Mouse (Mus musculus): ENCODE data around the gene Plxna4.

DNA sequence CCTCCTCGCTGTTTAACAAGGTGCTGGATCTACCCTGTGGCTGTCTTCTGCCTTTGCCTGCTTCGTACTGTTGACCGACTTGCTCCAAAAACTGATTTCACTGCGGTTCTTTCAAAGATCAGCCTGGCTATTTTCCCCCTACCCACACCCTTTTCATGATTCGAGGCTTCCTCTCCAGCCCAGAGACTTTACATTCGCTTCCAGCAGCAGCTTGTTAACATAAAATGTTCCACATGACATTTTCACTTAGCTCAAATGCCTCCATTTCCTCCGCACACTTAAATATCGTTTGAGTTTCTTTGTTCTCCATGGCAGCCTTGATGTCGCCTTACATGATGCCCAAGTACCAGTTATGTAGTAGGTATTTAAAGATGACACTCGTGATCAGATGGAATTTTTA, 336.3 kb downstream of the Plxna4 start:
- no peak for TF ChIP-seq POLR2A (IDR thresholded peaks at IDR 0.05; ENCODE audit: low read depth, low read length)
- TF ChIP-seq CTCF (IDR thresholded peaks at IDR 0.05; ENCODE audit: extremely low read depth, insufficient read length, insufficient replicate concordance, low read depth, low read length) = no peak
